Mouse (Mus musculus) C2C12 (cell line): ENCODE results near the gene Nosip. TPM values are rescaled to one million over a fixed set of nuclear protein-coding genes. Genes with fewer than 3 reads are reported as not detected.

ENCODE experiments used
- H3K27me3 ChIP-seq: one replicate; pipeline ENCODE4 v1.6.1; 2011; ENCODE audit not compliant: control insufficient read depth, insufficient read depth, insufficient read length
- H3K36me3 ChIP-seq: one replicate; pipeline ENCODE4 v1.6.1; 2011; ENCODE audit not compliant: control insufficient read depth, insufficient read depth
- H3K4me3 ChIP-seq: one replicate; pipeline ENCODE4 v1.5.1; 2011; ENCODE audit warnings: mild to moderate bottlenecking, control low read depth; ENCODE audit not compliant: poor library complexity, insufficient read depth, severe bottlenecking
- H3K79me2 ChIP-seq: one replicate; pipeline ENCODE4 v1.6.1; 2011; ENCODE audit not compliant: control insufficient read depth, insufficient read depth
- H3K79me3 ChIP-seq: one replicate; pipeline ENCODE4 v1.6.1; 2011; ENCODE audit warnings: low read depth, control low read depth
- H3ac ChIP-seq: one replicate; pipeline ENCODE3; 2011; ENCODE audit warnings: low read depth; ENCODE audit not compliant: control insufficient read depth, insufficient read length
- CEBPB ChIP-seq: IDR thresholded peaks from one replicate; pipeline ENCODE4 v1.6.1; 2011; ENCODE audit warnings: low read depth, mild to moderate bottlenecking, control low read depth, moderate library complexity
- CTCF ChIP-seq: IDR thresholded peaks from one replicate; pipeline ENCODE4 v1.5.1; 2011; ENCODE audit not compliant: control insufficient read depth, insufficient read depth, insufficient read length
- FOSL1 ChIP-seq: IDR thresholded peaks from one replicate; pipeline ENCODE4 v1.8.0; 2011; ENCODE audit warnings: mild to moderate bottlenecking, low read length; ENCODE audit not compliant: poor library complexity, insufficient read depth, severe bottlenecking
- MAX ChIP-seq: IDR thresholded peaks from one replicate; pipeline ENCODE4 v1.6.1; 2011; ENCODE audit warnings: mild to moderate bottlenecking, control low read depth
- MYOD1 ChIP-seq: IDR thresholded peaks from one replicate; pipeline ENCODE4 v1.6.1; 2011; ENCODE audit warnings: low read depth; ENCODE audit not compliant: control insufficient read depth, insufficient read length
- MYOG ChIP-seq: IDR thresholded peaks from one replicate; pipeline ENCODE4 v1.6.1; 2011; ENCODE audit not compliant: control insufficient read depth, insufficient read length; ENCODE audit errors: extremely low read depth
- USF1 ChIP-seq: IDR thresholded peaks from one replicate; pipeline ENCODE4 v1.6.1; 2011; ENCODE audit warnings: low read depth, mild to moderate bottlenecking, control low read depth, moderate library complexity
- polyA plus RNA-seq: library from polyadenylated mRNA; unstranded; fragments of >200 nt; fragmentation: generic; extraction: Trizol; gene quantifications from one replicate; pipeline ENCODE4 v1.2.1, GENCODE M21; 2012; ENCODE audit warnings: missing spikeins

Gene Nosip
- polyA plus RNA-seq, 1 experiment, result 66.6 TPM

GRCm38 (mm10) chr7:45097479-45097878 lies 35.2 kb downstream of the Nosip start:
- no peak for TF ChIP-seq FOSL1
- no peak for TF ChIP-seq MYOD1
- TF ChIP-seq USF1, result no peak
- H3K27me3 ChIP-seq, result no peaks in the 10 kb centered on the region
- no peaks in the 10 kb centered on the region for H3K79me3 ChIP-seq
- H3K36me3 ChIP-seq, result no peaks in the 10 kb centered on the region
- no peaks in the 10 kb centered on the region for H3K79me2 ChIP-seq
- H3K4me3 ChIP-seq, result no peak overlapping the region
- no peak overlapping the region for H3ac ChIP-seq

GRCm38 (mm10) chr7:45098541-45099240 lies 36.5 kb downstream of the Nosip start:
- Histone ChIP-seq H3K4me3 (no peak overlapping the region), H3K27me3 (no peaks in the 10 kb centered on the region), H3ac (no peak overlapping the region), H3K79me2 (no peaks in the 10 kb centered on the region), H3K79me3 (no peaks in the 10 kb centered on the region), H3K36me3 (no peaks in the 10 kb centered on the region)
- TF ChIP-seq MYOD1 (no peak), MYOG (no peak), CTCF (no peak), USF1 (no peak), FOSL1 (no peak), MAX (no peak), CEBPB (no peak)

- H3K36me3 ChIP-seq, result no peaks in the 10 kb centered on the region
- no peaks in the 10 kb centered on the region for H3K79me3 ChIP-seq
- no peak overlapping the region for H3ac ChIP-seq
- no peak for TF ChIP-seq USF1
- TF ChIP-seq MAX, result no peak
- no peak for TF ChIP-seq MYOG
- no peak for TF ChIP-seq CTCF
- TF ChIP-seq MYOD1, result no peak
- TF ChIP-seq CEBPB, result no peak
- no peak overlapping the region for H3K4me3 ChIP-seq
- no peaks in the 10 kb centered on the region for H3K27me3 ChIP-seq
- no peaks in the 10 kb centered on the region for H3K79me2 ChIP-seq
Observed at GRCm38 (mm10) chr7:45100046-45100445, 37.8 kb downstream of the Nosip start.

DNA sequence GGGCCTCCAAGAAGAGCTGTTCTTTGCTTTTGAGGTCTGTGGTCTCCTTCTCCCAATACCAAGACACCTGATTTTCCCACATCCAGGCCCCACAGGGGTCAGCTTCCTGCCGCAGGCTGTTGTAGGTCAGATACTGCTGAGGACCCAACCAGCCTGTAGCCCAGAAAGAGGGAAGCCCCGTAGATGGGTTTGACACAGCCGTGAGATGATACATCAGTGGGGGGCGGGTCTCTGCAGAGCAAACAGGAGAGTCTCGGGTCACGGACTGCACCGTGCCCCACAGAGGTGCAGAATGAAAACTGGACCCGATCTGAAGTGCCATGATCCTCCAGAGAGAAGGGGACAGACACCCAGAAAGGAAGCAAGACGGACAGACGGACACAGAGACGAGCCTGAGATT lies 40.2 kb downstream of the Nosip start:
- TF ChIP-seq MAX, result no peak
- no peak for TF ChIP-seq CTCF
- no peak for TF ChIP-seq MYOD1
- TF ChIP-seq CEBPB, result no peak

DNA sequence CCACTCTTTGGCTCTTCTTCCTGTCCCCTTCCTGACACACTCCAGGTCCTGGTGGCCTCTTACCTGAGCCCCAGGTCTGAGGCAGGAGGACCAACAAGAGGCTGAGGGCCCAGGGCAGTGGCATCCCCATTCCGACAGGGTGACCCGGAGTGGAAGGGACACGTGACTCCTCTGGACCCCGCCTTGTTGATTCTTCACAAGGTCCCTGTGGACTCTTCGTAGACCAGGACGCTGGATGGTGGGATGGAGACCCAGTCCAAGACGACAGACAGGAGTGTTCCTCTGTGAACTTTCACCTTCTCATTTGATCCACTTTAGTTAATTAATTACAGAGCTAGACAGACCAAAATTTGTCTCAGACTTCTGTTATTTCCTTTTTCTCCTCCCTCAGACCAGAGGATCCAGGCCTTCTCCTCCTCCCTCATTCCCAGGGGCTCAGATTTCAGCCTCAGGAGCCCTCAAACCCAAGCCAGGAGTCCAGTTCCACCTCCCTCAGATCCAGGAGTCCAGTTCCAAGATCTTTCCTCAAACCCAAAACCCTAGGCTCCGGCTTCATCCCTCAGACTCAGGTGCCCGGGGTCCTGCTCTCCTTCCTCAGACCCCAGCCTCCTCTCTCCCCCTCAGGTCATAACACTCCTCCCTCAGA lies 40.8 kb downstream of the Nosip start:
- no peaks in the 10 kb centered on the region for H3K79me3 ChIP-seq
- H3K36me3 ChIP-seq, result no peaks in the 10 kb centered on the region
- TF ChIP-seq MAX (no peak), MYOG (no peak), USF1 (peak; percentile 84), CTCF (no peak)
- no peaks in the 10 kb centered on the region for H3K79me2 ChIP-seq
- no peak overlapping the region for H3K4me3 ChIP-seq
- H3K27me3 ChIP-seq, result no peaks in the 10 kb centered on the region
- H3ac ChIP-seq, result no peak overlapping the region

More for the DNA sequence above, 40.2 kb downstream of the Nosip start:
- H3K79me3 ChIP-seq, result no peaks in the 10 kb centered on the region
- no peaks in the 10 kb centered on the region for H3K79me2 ChIP-seq
- no peaks in the 10 kb centered on the region for H3K36me3 ChIP-seq
- H3K4me3 ChIP-seq, result no peak overlapping the region
- no peak overlapping the region for H3ac ChIP-seq
- no peaks in the 10 kb centered on the region for H3K27me3 ChIP-seq

- no peaks in the 10 kb centered on the region for H3K36me3 ChIP-seq
- H3K79me2 ChIP-seq, result no peaks in the 10 kb centered on the region
- TF ChIP-seq USF1 (no peak), MAX (no peak), CTCF (no peak), MYOD1 (no peak), CEBPB (no peak), MYOG (no peak), FOSL1 (no peak)
- no peak within 1 kb of the TSS for H3ac ChIP-seq
- no peaks in the 10 kb centered on the region for H3K79me3 ChIP-seq
- H3K4me3 ChIP-seq, result no peak within 1 kb of the TSS
- H3K27me3 ChIP-seq, result no peaks in the 10 kb centered on the region
Observed at GRCm38 (mm10) chr7:45103652-45104180, 41.5 kb downstream of the Nosip start, which contains the start of gene Fcgrt. Gene Fcgrt, minus strand, starts transcription at chr7:45103851.
